Mouse (Mus musculus) MEL (cell line): Measurements from ENCODE around the gene Gcnt2. TPM values are rescaled to one million over a fixed set of nuclear protein-coding genes. Genes with fewer than 3 reads are reported as not detected.

Experiments used
- DNase-seq: peaks from one replicate; pipeline ENCODE4 v3.0.0; 2011; ENCODE audit warnings: low read depth, low spot score
- H3K27ac ChIP-seq: 2 replicates; pipeline ENCODE4 v1.5.1; 2012; ENCODE audit warnings: low read depth, mild to moderate bottlenecking, control low read depth, low read length, moderate library complexity; ENCODE audit not compliant: control insufficient read depth
- H3K27me3 ChIP-seq, 2 experiments: fragments of 150-350 bp in 1 of 2; sonication (generic) in 1 of 2; 2 replicates each; pipeline ENCODE4 v1.6.1; 2012; ENCODE audit warnings: low read length in 2 of 2, mild to moderate bottlenecking in 2 of 2, improper control_type of control experiment in 1 of 2, moderate library complexity in 1 of 2; ENCODE audit not compliant: insufficient read depth in 2 of 2, control insufficient read depth in 1 of 2
- H3K36me3 ChIP-seq, 2 experiments: 2 replicates each; pipeline ENCODE4 v1.6.1; 2012 to 2014; ENCODE audit warnings: low read length in 2 of 2, improper control_type of control experiment in 1 of 2, inconsistent platforms in 1 of 2, mild to moderate bottlenecking in 1 of 2; ENCODE audit not compliant: insufficient read depth in 2 of 2, control insufficient read depth in 1 of 2
- H3K4me1 ChIP-seq, 2 experiments: fragments of 150-350 bp in 1 of 2; sonication (generic) in 1 of 2; 2 replicates each; pipeline ENCODE4 v1.6.1; 2012; ENCODE audit warnings: low read length in 2 of 2, improper control_type of control experiment in 1 of 2, mild to moderate bottlenecking in 1 of 2; ENCODE audit not compliant: insufficient read depth in 2 of 2, control insufficient read depth in 1 of 2
- H3K4me3 ChIP-seq, 2 experiments: fragments of 150-350 bp in 1 of 2; sonication (generic) in 1 of 2; 2 replicates each; pipeline ENCODE4 v1.5.1; 2012; ENCODE audit warnings: low read depth in 2 of 2, low read length in 2 of 2, mild to moderate bottlenecking in 2 of 2, moderate library complexity in 2 of 2, control low read depth in 1 of 2, improper control_type of control experiment in 1 of 2; ENCODE audit not compliant: control insufficient read depth in 1 of 2, insufficient read depth in 1 of 2
- H3K79me2 ChIP-seq: 2 replicates; pipeline ENCODE4 v1.6.1; 2012; ENCODE audit warnings: mild to moderate bottlenecking, low read length, moderate library complexity; ENCODE audit not compliant: control insufficient read depth, poor library complexity, insufficient read depth
- H3K9ac ChIP-seq: 2 replicates; pipeline ENCODE4 v1.6.1; 2012; ENCODE audit warnings: low read depth, mild to moderate bottlenecking, control low read depth, low read length, moderate library complexity; ENCODE audit not compliant: control insufficient read depth, poor library complexity, severe bottlenecking
- H3K9me3 ChIP-seq: fragments of 150-350 bp; sonication (generic); replicated peaks from 2 replicates; pipeline ENCODE4 v1.6.1; 2012; ENCODE audit warnings: mild to moderate bottlenecking, low read length, improper control_type of control experiment, moderate library complexity; ENCODE audit not compliant: insufficient read depth
- CTCF ChIP-seq, 3 experiments: IDR thresholded peaks in 2 of 3; conservative IDR thresholded peaks in 1 of 3; 2 replicates each; pipeline ENCODE4 v1.5.1; 2011 to 2012; ENCODE audit warnings: low read length in 3 of 3, low read depth in 2 of 3, mild to moderate bottlenecking in 2 of 3, improper control_type of control experiment in 1 of 3, inconsistent platforms in 1 of 3, mixed read lengths in 1 of 3, moderate library complexity in 1 of 3; ENCODE audit not compliant: control insufficient read depth in 1 of 3, insufficient read depth in 1 of 3, poor library complexity in 1 of 3, severe bottlenecking in 1 of 3
- TCF12 ChIP-seq: IDR thresholded peaks from 2 replicates; pipeline ENCODE4 v1.6.1; 2014; ENCODE audit warnings: low read depth, mild to moderate bottlenecking, inconsistent platforms, low read length, improper control_type of control experiment, moderate library complexity
- polyA plus RNA-seq, 2 experiments: library from polyadenylated mRNA; stranded (reverse) in 1 of 2; unstranded in 1 of 2; fragments of >175 nt in 1 of 2; fragments of >200 nt in 1 of 2; gene quantifications; 2 replicates each; pipeline versions ENCODE4 v1.2.1 to v1.2.4; 2012; ENCODE audit warnings: low replicate concordance in 2 of 2, low read depth in 1 of 2; ENCODE audit not compliant: insufficient read length in 2 of 2, insufficient read depth in 1 of 2, missing spikeins in 1 of 2
- total RNA-seq: library from RNA; depleted of rRNA; stranded (reverse); fragments of 300-350 nt; gene quantifications from 2 replicates; pipeline ENCODE4 v1.2.3, GENCODE M21; 2012; rRNA removed

Gene Gcnt2
- total and polyA plus RNA-seq, 3 experiments = 0.03 to 0.04 TPM; not detected in 1

DNA sequence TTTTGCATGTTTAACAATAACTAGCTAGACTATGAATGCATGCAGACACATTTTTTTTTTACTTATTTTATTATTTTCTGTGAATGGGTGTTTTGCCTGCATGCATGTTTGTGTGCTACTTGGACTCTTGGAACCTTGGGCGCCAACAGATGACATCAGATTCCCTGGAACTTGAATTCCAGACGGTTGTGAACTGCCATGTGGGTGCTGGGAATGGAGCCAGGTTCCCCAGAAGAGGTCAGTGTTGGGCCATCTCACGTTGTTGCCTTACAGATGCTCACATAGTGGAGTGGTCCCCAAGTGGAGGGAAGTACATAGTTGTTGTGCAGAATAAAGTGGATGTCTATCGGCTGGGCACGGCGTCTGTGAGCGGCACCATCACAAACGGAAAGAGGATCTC is 149.4 kb downstream of the Gcnt2 start:
- no peak overlapping the region for H3K9ac ChIP-seq
- DNase-seq = no peak

More for the DNA sequence above, 149.4 kb downstream of the Gcnt2 start:
- Histone ChIP-seq H3K4me3 (no peak overlapping the region), H3K79me2 (peaks cover 1% of the 10 kb centered on the region; the same call in 1 of the 2 replicates), H3K36me3 (peaks cover 0 to 39% of the 10 kb centered on the region in 2 experiments; a peak in 2 of 4 replicates), H3K27me3 (no peaks in the 10 kb centered on the region), H3K27ac (no peak overlapping the region)
- TF ChIP-seq CTCF (IDR thresholded peaks at IDR 0.05 in 2 of 3, conservative IDR thresholded peaks at IDR 0.05 in 1 of 3; ENCODE audit: control insufficient read depth in 1 of 3, insufficient read depth in 1 of 3, low read depth in 2 of 3, low read length in 3 of 3, poor library complexity in 1 of 3, severe bottlenecking in 1 of 3) (peak in 1 of 3 experiments; percentile 3; a peak in 1 of 6 replicates), TCF12 (no peak)
- TF ChIP-seq, all 39 proteins: peak for 1
- Histone ChIP-seq H3K4me1 (no peaks in the 10 kb centered on the region), H3K9me3 (no peaks in the 10 kb centered on the region)

Other genes with a start within 250 kb of the Gcnt2 start
- gene Tfap2a, start 121.4 kb upstream of the Gcnt2 start, total RNA-seq = not detected in 2 replicates
- not detected for gene Tfap2a, start 121.4 kb upstream of the Gcnt2 start, polyA plus RNA-seq
- gene Pak1ip1, start 141.3 kb downstream of the Gcnt2 start, total RNA-seq = 94.5 and 109 TPM in 2 replicates
- gene Pak1ip1, start 141.3 kb downstream of the Gcnt2 start, polyA plus RNA-seq = 100 to 1,000 TPM in 1 of 2 experiments, not detected in 1; 101 TPM
- gene Tmem14c, start 156.5 kb downstream of the Gcnt2 start, total RNA-seq = 260 and 319 TPM in 2 replicates
- gene Tmem14c, start 156.5 kb downstream of the Gcnt2 start, polyA plus RNA-seq = 100 to 1,000 TPM in 1 of 2 experiments, not detected in 1; 294 TPM
- gene Mak, start 220.0 kb downstream of the Gcnt2 start, total RNA-seq = not detected in 2 replicates
- gene Mak, start 220.0 kb downstream of the Gcnt2 start, polyA plus RNA-seq = not detected